Mouse (Mus musculus) limb, embryonic 14.5 days (tissue): ENCODE results near the gene BC030867. TPM values are rescaled to one million over a fixed set of nuclear protein-coding genes. Genes with fewer than 3 reads are reported as not detected.

Experiments used
- ATAC-seq: fragments of 200-750 bp; cut with Nextera tagmentation; 2 replicates; pipeline ENCODE4 v1.8.0; 2017; ENCODE audit warnings: low read depth, moderate number of reproducible peaks, moderate TSS enrichment; ENCODE audit not compliant: low FRiP score
- DNase-seq: peaks from one replicate; pipeline ENCODE4 v3.0.0-alpha.2; 2015; ENCODE audit warnings: low spot score
- H3K27ac ChIP-seq: fragments of 300-500 bp; sonication (generic); replicated peaks from 2 replicates; pipeline ENCODE4 v1.5.1; 2014; ENCODE audit warnings: low read depth, mild to moderate bottlenecking, low read length, moderate library complexity, mixed read lengths
- H3K27me3 ChIP-seq: fragments of 300-500 bp; sonication (generic); 2 replicates; pipeline ENCODE4 v1.6.1; 2014; ENCODE audit warnings: low read length, mixed read lengths; ENCODE audit not compliant: control insufficient read depth, insufficient read depth
- H3K36me3 ChIP-seq: fragments of 300-500 bp; sonication (generic); 2 replicates; pipeline ENCODE4 v1.6.1; 2014; ENCODE audit warnings: mild to moderate bottlenecking, low read length, moderate library complexity, mixed read lengths; ENCODE audit not compliant: control insufficient read depth, insufficient read depth
- H3K4me1 ChIP-seq: fragments of 300-500 bp; sonication (generic); 2 replicates; pipeline ENCODE4 v1.6.1; 2014; ENCODE audit warnings: antibody characterized with exemption, low read length, mixed read lengths; ENCODE audit not compliant: control insufficient read depth, insufficient read depth
- H3K4me2 ChIP-seq: fragments of 300-500 bp; sonication (generic); replicated peaks from 2 replicates; pipeline ENCODE4 v1.6.1; 2014; ENCODE audit warnings: low read depth, mild to moderate bottlenecking, low read length, moderate library complexity; ENCODE audit not compliant: severe bottlenecking
- H3K4me3 ChIP-seq: fragments of 300-500 bp; sonication (generic); replicated peaks from 2 replicates; pipeline ENCODE4 v1.5.1; 2014; ENCODE audit warnings: low read length
- H3K9ac ChIP-seq: fragments of 300-500 bp; sonication (generic); 2 replicates; pipeline ENCODE4 v1.6.1; 2014; ENCODE audit warnings: mild to moderate bottlenecking, low read depth, low read length, moderate library complexity; ENCODE audit not compliant: severe bottlenecking
- H3K9me3 ChIP-seq: fragments of 300-500 bp; sonication (generic); 2 replicates; pipeline ENCODE4 v1.6.1; 2016; ENCODE audit warnings: low read length; ENCODE audit not compliant: control insufficient read depth
- POLR2A ChIP-seq: fragments of 200-500 bp; IDR thresholded peaks from 2 replicates; pipeline ENCODE4 v1.8.0; 2012; ENCODE audit warnings: inconsistent platforms, mild to moderate bottlenecking, moderate library complexity, borderline replicate concordance; ENCODE audit not compliant: insufficient read depth, insufficient read length; ENCODE audit errors: extremely low read depth
- WGBS: fragments of 180-500 bp; shearing (Covaris S2); extraction: QIAGEN DNeasy Blood & Tissue Kit; methylation state at CpG from one replicate; pipeline ENCODE4 v1.1.7; 2014; 5-methylcytosine and 5-hydroxymethylcytosine counted together
- polyA plus RNA-seq, 2 experiments: library from polyadenylated mRNA; depleted of rRNA in 1 of 2; stranded (reverse) in 1 of 2; unstranded in 1 of 2; fragments of >200 nt; fragmentation: Nextera tagmentation in 1 of 2; extraction: Ambion mirVana in 1 of 2; gene quantifications; 2 replicates each; pipeline versions ENCODE4 v1.2.1 to v1.2.3; 2012 to 2014

The BC030867 gene
- polyA plus RNA-seq, 2 experiments: 11.9 to 14.2 TPM

GRCm38 (mm10) chr11:102214430-102215156 lies 34.1 kb upstream of the BC030867 start:
- no peaks in the 10 kb centered on the region for H3K27me3 ChIP-seq
- no peak overlapping the region for H3K4me3 ChIP-seq
- H3K9ac ChIP-seq: no peak overlapping the region
- H3K9me3 ChIP-seq: no peaks in the 10 kb centered on the region
- WGBS: 49% methylated on average over 10 of the region's 10 CpGs
- H3K4me2 ChIP-seq: no peak overlapping the region
- no peak overlapping the region; the same call in 1 of the 2 replicates for H3K27ac ChIP-seq
- peaks cover 10% of the 10 kb centered on the region; the same call in 1 of the 2 replicates for H3K36me3 ChIP-seq
- DNase-seq (peak; percentile 40), ATAC-seq (peak; percentile 50; the same call in 1 of the 2 replicates)
- no peak for TF ChIP-seq POLR2A
- H3K4me1 ChIP-seq: peaks cover 64% of the 10 kb centered on the region

GRCm38 (mm10) chr11:102215511-102215910 lies 33.2 kb upstream of the BC030867 start:
- Histone ChIP-seq H3K36me3 (peaks cover 14% of the 10 kb centered on the region; the same call in 1 of the 2 replicates), H3K4me2 (peak overlapping the region; percentile 15; the same call in 1 of the 2 replicates), H3K27ac (0 out of 2 replicates have a peak overlapping the region, but pooled peaks have one; percentile 26), H3K4me1 (peaks cover 71% of the 10 kb centered on the region), H3K9me3 (no peaks in the 10 kb centered on the region), H3K9ac (peak overlapping the region; percentile 21), H3K27me3 (no peaks in the 10 kb centered on the region), H3K4me3 (no peak overlapping the region)
- no peak for DNase-seq
- ATAC-seq: no peak
- TF ChIP-seq POLR2A: no peak
- WGBS: 71% methylated on average over 11 of the region's 11 CpGs

GRCm38 (mm10) chr11:102216056-102216885 lies 32.4 kb upstream of the BC030867 start:
- H3K4me1 ChIP-seq: peaks cover 67% of the 10 kb centered on the region
- no peaks in the 10 kb centered on the region for H3K9me3 ChIP-seq
- DNase-seq (no peak), ATAC-seq (0 out of 2 replicates have a peak, but pooled peaks have one; percentile 45)
- peak overlapping the region; percentile 21; the same call in 1 of the 2 replicates for H3K9ac ChIP-seq
- peak overlapping the region; percentile 41 for H3K4me3 ChIP-seq
- peaks cover 17% of the 10 kb centered on the region; the same call in 1 of the 2 replicates for H3K36me3 ChIP-seq
- 0 out of 2 replicates have a peak overlapping the region, but pooled peaks have one; percentile 26 for H3K27ac ChIP-seq
- peak overlapping the region; percentile 78 for H3K4me2 ChIP-seq
- 35% methylated on average over 12 of the region's 12 CpGs for WGBS
- TF ChIP-seq POLR2A: no peak
- no peaks in the 10 kb centered on the region for H3K27me3 ChIP-seq

- Histone ChIP-seq H3K36me3 (peaks cover 18% of the 10 kb centered on the region; the same call in 1 of the 2 replicates), H3K4me1 (peaks cover 63% of the 10 kb centered on the region), H3K4me3 (peak overlapping the region; percentile 41), H3K27ac (0 out of 2 replicates have a peak overlapping the region, but pooled peaks have one; percentile 8), H3K9ac (no peak overlapping the region), H3K9me3 (no peaks in the 10 kb centered on the region), H3K27me3 (no peaks in the 10 kb centered on the region), H3K4me2 (peak overlapping the region; percentile 78)
- DNase-seq (no peak), ATAC-seq (no peak)
- no peak for TF ChIP-seq POLR2A
- WGBS: 49% methylated on average over 5 of the region's 5 CpGs
Observed at GRCm38 (mm10) chr11:102216886-102217240, 31.8 kb upstream of the BC030867 start.

- Histone ChIP-seq H3K9me3 (no peaks in the 10 kb centered on the region), H3K4me2 (peak overlapping the region; percentile 78), H3K27me3 (no peaks in the 10 kb centered on the region), H3K4me3 (peak overlapping the region; percentile 41), H3K9ac (no peak overlapping the region), H3K27ac (no peak overlapping the region), H3K4me1 (peaks cover 61% of the 10 kb centered on the region), H3K36me3 (peaks cover 18% of the 10 kb centered on the region)
- ATAC-seq: no peak
- DNase-seq: no peak
- no peak for TF ChIP-seq POLR2A
- 65% methylated on average over 6 of the region's 6 CpGs for WGBS
Observed at GRCm38 (mm10) chr11:102217396-102217795, 31.3 kb upstream of the BC030867 start.
